Mouse (Mus musculus) heart, adult 11 months (tissue): ENCODE data around the gene Agxt2.

Experiments
- DNase-seq: peaks from one replicate; pipeline ENCODE4 v3.0.0; 2022

The Agxt2 gene

DNA sequence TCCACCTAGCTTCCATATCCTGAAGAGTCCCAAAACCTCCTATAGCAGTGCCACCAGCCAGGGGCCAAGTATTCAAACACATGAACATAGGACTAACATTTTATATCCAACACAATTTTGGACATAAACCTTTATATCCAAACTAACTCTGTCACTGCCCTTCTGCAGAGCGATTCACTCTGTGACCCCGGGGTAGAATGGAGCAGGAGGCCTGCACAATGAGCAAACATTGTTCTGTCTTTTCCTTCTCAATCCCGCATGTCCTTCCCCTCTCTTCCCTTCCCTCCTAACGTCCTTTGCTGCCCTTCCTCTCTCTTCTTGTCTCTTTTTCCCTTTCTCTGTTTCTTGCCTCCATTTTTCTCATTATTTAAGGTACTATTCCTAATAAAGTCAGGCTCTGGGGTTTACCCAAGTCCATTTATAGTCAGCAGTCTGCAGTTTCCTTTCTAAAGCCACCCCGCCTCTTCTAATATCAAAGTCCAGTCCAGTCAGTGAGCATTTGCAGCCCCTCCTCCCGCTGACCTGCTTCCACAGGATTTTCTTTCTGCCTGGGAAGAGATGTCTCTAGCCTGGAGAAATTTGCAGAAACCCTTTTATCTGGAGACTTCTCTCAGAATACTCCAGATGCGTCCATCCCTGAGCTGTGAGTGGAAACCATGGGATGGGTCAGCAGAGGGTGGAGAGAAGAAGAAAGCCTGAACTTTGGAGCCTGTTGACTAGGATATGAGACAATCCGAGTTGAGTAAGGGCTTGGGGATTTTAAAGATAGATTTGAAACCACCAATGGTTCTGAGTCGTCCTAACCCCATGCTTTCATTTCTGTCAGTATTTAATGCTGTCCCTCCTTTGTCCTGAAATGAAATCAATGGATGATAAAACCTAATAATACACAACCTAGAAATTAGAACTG lies at the start of gene Agxt2:
Gene Agxt2 (plus strand): TSS at position 494 of the 910 bp plus-strand sequence.
- no peak for DNase-seq

DNA sequence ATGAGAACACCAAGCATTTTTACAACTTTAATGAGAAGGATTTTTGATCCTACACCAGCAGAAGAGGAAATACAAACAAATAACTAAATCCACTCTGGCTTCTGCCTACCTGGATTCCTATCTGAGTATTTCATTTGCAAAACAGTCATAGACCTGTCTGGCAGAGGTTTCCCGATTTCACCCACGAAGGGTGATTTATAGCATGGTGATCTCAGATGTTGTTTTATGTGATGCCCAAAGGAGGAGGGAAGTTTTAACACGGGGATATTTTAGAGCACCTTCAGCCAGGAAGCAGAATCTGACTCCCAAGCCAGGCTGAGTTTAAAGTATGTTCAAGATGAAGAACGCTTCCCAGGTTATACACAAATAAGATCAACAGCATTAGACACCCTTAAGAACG lies 46.5 kb upstream of the Agxt2 start:
- DNase-seq, result no peak

DNA sequence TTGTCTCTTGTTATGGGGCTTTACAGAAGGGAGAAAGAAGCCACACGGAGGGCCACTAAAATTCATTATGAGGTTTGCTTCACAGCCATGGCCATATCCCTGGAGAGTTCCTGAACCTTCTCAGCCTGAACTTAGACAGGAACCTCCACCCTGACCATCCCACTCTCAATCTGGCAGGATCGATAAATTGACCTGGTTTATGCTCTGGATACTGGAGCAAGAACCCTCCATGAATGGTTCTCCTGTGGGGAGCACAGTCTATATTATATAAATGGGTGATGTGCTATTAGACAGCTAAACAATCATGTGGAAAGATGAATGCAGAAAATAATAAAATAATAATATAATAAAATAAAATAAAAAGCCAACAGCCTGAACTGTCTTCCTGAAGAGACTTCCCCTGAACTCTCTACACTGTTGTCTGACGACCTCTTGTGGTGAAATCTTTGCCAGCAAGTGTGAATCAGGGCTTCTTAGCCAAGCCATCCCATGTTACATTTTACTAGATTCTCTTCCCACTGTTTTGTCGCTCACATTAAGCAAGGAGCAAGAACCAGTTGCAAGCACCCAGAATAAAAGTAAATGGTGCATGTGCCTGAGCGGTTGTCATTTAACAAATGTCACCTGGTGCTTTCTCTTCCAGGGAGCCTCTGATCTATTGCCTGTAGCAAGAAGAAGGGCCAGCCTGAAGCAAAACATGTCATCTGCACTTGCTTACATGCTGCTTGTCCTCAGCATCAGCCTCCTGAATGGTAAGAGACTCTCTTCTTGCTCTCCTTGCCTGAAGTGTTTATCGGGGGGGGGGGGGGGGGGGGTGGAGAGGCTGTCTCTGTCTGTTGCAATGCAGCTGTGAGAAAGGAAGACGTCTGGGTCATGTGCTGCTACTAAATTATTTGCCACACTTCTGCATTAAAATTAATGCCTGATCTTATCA lies 44.5 kb upstream of the Agxt2 start:
- no peak for DNase-seq

DNA sequence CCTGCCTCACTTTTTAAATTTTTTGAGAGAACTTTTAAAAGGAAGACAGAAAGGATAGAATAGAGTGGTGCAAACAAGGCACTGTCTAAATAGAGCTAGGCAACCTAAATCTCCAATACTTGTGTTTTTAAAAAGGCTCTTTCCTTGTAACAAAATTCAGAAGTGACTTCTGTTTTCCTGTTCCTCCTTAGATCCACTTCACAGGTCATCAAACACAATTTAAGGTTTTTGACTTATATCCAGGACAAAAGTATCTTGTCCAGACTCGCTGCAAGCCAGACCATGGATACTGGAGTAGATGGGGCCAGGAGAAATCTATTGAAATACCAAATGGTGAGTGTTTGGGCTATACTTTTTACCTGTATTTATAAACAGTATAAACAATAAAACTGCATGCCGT lies 33.3 kb upstream of the Agxt2 start, which contains the start of gene Gm21973:
Gene Gm21973 (plus strand): TSS at position 301 of the 400 bp plus-strand sequence.
- no peak for DNase-seq

DNA sequence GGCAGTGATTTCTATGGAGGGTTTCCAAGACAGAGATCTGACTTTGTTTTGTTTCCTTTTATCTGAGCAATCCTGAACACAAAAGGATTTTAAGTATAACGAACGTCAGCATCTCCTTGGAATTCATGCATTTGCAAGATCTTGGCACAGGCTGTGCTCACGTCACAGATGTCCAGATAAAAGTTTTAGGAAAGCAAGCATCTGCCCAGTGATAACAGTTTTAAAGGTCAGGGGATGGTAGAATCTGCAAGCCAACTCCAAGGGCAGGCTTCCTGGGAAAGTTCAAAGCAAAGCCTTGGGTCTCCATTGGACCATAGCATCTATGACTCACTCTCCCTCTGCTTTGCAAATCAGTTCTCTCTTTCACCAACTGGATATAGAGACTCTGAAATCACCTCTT lies 27.7 kb upstream of the Agxt2 start:
- no peak for DNase-seq

DNA sequence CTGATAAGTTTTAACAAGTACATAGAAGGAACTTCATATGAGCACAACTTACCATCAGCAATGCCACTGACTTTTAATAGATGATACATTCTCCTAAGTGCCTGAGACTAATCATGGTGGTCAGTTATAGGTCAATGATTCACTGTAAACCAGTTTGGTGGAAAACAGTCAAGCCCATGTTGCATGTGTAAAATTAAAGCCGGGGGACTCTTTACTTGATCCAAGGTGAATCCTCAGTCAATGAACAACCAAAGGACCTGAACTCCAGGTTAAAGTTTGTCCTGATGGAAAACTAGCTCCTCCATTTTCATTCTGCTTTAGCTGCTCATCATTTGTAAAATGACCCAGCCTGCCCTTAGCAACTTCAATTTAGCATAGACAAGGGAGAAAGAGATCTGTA lies 25.8 kb upstream of the Agxt2 start:
- no peak for DNase-seq

DNA sequence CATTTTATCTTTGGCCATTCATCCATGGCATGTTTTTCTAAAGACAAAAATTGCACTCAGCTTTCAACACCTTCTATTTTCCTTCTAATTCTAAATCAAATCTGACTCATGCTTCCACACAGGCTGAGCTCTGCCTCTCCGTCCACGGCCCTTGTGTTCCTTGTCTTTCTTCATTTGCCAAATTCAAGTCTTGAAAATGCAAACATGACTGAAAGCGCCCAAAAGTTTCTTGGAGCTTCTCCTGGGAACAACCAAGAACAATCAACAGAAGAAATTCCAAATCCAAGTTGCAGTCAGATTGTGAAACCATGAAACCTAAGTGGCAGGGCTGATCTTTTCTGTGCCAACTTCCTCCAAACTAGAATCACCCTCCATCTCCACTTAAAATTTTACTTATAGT lies 19.7 kb upstream of the Agxt2 start:
- peak; percentile 88 for DNase-seq

DNA sequence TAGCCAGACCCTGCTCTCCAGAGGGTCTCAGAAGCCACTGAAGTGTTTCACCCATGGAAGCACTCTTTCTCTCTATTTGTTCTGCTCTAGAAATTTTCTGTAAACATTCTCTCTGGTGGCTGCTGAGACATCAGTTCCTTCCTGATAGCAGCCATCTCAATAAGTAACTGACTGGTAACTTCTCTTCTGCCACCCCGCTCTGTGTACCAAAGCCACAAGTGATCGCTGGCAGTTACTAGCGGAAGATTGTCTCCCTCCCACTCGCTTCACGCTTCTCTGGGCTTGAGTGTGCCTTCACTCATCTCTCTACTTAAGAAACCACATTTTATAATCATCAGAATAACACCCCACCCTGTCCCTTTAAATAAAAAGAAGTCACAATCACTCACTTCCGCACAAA lies 11.3 kb upstream of the Agxt2 start:
- no peak for DNase-seq

DNA sequence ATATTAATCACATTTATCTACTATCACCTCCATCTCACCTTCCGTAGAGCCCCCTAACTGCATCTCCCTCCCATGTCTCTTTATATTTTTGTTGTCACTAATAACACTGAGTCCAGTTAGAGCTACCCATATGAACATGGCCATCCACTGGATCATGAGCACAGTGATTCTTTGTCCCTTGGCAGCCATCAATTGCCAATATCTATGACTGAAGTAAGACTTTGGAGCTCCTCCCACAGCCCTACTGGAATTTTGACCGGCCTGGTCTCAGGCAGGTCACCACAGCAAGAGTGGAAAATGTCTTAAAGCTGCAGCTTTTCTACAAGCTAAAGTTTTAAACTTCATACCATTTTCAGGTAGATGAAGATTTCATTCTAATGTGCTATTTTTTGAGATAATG lies 8.0 kb downstream of the Agxt2 start:
- no peak for DNase-seq

DNA sequence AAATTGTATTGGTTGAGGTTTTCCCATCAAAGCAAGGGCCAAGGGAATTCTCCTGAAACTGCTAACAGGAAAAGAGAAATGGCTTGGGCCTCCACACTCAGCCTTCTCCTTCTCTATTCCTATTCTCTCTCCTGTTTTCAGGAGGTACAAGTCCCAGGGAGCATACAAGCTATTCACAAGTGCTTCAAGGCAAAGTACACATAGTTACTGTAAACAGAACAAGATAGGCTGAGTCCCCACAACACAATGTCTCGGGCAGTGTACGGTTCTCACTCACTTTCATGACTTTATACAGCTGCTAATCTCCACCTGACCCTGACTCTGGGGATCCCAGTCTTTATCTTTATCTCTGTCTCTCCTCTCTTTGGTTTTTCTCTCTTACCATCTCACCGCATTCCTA lies 17.1 kb downstream of the Agxt2 start:
- no peak for DNase-seq

DNA sequence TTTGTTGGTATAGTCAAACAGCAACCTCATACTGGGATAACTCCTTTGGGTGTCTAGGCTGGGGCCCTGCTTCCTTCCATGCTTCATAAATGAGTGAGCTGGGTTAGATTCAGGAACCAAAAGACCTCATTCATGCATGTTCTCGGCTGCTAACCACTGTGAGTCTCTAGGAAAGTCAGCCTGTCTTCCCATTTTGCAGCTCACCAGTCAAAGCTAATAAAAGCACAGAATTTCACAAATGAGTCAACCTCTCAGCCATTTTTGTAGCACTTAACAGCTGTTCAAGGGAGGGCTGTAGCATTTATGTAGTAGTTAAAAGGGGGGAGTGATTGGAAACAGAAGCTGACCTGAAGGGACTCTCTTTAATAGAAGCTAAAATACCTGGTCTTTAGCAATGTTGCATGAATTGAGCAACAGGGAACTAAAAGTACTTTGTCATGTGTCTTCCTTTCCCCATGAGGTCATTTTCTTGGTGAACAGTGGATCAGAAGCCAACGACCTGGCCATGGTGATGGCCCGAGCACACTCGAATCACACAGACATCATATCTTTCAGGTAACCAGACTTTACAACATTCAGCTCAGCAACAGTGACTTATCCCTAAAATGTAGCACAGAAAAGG lies 20.1 kb downstream of the Agxt2 start:
- no peak for DNase-seq

DNA sequence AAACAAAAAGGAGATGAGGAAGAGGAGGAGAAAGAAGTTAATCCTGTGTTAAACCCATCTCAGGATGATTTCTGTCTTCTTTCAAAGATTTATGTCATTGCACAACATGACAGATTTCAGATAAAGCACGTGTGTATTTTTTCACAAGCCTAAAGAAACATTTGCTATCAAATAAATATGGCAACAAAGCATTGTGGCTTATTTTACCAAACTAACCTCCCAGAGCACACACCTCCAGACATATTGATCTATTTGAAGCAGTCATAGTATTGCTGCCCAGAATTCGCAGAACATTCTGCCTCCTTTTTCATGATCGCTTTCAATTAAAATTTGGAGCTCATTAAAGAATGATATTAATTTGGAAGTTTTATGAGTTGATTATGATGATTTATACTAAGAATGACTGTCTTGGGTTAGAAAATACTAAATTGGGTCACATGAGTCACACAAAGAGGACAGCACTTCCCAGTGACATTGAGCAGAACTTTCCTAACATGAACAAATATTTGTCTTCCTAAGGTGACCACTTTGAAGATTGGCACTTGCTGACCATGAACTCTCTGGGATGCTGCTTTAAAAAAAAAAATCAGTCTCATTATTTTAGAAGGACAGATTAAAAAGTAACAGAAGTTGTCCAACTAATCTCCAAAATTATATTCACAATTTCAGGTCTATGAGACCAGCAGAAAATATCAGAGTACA lies 21.6 kb downstream of the Agxt2 start:
- no peak for DNase-seq

DNA sequence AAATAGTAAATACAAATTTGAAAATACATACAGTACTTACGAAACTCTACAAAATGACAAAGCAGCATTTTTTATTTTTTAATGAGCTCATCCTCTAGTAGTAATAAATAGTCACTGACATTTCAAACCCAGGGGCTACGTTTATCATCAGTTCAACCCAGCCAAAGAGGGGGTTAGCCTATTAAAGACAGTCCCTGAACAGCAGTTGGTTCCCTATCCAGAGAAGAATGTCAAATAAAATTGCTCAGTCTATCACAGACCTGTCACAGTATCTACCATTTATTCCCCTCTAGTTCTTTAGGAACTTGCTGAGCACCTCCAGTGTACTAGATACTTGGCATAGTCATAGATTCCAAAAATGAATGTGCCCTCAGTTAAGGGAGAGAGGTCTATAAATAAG lies 28.9 kb downstream of the Agxt2 start:
- DNase-seq, result no peak

DNA sequence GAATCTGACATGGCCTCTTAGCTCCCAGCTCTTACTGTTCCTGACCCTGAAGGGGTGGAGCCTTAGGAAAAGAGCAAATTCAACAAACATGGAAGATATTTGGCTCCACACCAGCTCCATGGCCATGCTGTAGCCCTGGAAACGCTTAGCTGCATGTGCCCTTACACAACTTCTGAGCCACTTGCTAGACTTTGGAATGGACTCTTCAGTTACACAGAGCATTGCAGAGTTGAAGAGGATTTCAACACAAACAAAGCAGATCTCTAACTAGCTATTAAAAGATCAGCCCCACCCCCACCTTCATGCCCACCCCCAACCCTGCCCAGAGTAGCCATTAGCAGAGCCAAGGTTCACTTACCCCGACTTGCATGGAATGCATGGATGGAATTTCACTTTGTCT lies 41.5 kb downstream of the Agxt2 start:
- DNase-seq, result no peak

DNA sequence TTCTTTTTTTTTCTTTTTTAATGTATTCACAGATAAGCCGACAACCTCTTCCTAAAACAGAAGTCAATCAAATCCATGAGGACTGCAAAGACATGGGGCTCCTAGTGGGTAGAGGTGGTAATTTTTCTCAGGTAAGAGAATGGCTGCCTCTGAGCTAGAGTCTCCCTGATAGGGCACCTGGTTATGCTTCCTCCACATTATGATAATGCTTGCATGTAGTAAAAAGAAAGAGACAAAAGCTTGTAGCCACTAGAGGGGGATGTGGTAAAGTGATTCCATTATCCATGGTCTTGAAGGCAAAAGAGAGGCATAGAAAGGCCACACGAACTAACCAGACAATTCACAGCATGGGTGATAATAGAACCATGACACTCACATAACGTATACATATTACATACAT lies 42.1 kb downstream of the Agxt2 start:
- no peak for DNase-seq

DNA sequence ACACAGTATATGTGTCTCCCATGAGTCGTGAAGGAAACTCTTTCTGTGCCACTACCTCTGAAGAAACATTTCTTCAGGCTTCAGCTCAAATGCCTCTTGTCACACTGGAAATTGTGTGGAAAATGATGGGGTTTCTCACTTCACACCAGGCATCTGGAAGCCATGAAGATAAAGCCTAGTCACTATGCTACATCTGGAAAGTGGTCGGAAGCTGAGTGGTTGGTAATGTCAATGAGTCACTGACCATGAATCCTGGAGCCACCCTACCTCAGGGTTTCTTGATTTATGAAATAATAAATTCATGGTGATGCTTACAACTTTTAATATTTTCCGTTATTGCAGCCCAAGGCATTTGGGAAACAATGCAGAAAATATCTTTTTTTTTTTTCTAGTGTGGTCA lies 51.5 kb downstream of the Agxt2 start:
- no peak for DNase-seq

DNA sequence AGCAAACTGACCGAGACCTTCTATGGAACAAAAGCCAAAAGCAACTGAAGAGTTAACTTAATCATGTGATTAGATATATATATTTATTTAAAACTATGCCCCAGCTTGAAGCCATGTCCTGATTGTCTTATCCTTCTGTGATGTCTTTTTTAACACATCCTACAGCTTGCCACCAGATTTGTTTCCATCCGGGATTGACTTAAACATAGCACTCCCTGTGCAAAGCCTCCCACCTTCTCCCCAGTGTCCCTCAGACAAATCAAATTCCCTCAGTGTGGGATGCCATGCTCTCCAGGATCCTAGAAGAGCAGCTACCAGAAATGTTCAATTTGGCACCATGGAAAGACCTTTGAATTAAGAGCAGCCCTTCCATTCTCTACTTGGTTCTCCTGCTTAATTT lies 52.5 kb downstream of the Agxt2 start:
- no peak for DNase-seq

DNA sequence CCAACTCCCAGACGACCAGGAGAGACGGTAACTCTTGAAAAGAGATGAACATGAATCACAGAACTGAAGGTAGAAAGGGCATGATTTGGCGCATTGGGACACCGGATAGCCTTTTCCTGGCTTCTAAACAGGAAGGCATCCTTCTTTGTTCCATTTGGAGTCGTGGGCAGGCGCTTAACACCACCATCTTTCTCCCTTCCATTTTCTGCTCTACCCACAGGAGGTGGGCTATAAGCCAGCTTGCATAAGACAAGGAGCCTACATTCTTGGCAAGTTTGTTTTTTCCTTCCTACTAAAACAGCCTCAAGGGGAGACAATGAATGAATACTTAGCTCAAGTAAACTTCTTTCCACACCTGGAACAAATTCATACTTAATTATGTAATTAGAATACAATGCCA lies 55.3 kb downstream of the Agxt2 start:
- DNase-seq, result no peak

DNA sequence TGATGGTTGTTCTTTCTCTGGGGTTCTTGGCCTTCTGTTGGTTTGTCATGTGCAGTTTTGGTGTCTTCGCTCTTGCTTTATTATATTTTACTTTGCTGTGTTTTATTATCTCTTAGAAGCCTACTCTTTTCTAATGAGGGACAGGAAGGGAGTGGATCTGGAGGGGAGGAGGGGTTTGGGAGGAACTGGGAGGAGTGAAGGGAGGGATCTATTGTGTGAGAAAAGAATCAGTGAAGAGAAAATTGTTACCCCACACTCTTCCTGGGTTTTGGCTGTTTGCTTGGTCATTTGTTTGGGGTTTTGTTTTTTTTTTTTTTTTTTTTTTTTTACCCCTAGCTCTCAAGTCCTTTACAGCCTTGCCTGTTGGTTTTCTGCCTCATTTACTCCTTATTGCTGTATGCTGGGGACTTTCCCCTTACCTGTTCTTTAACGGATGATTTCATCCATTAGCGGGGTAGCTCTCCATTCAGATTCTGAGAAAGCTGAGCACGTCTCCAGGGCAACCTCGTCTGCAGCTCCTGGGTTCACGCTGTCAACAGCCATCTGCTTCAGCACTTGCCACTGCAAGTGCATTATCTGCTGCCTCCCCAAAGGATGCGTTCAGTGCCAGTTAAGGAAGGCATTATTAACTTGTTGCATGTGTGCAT lies 62.9 kb downstream of the Agxt2 start:
- no peak for DNase-seq

DNA sequence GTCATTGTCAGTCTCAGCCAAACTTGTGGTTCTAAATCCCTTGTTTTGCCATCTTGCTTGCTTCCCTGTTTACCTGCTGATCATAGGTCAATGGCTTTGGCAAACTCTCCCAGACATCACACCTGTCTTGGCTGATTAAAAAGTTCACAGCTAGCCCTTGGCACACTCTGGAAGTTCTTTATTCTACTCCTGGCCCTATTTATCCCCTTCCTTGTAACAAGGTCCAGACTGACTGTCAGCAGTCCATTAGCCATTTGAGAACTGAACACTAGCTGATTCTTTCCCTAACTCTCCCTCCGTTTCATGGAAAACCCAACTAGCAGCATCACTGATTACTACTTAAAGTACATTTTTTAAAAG lies 63.4 kb downstream of the Agxt2 start:
- no peak for DNase-seq

DNA sequence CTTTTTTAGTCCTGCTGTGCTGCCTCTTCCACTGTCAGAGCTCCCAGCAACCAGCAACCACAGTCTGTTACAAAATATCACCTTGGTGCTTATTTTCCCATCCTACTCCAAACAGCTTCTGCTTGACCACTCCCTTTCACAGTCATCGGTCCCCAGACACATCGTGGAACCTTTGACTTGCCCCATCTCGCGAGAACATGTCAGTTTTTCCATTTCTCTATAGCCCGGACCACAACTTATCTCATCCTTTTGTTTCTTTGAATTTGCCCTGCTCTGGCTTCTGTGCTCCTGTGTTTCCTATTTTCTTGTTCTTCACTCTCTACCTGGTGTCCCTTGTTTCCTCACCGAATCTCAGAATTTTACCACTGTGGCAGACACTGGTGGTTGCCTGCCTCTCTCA lies 67.8 kb downstream of the Agxt2 start:
- DNase-seq, result no peak

DNA sequence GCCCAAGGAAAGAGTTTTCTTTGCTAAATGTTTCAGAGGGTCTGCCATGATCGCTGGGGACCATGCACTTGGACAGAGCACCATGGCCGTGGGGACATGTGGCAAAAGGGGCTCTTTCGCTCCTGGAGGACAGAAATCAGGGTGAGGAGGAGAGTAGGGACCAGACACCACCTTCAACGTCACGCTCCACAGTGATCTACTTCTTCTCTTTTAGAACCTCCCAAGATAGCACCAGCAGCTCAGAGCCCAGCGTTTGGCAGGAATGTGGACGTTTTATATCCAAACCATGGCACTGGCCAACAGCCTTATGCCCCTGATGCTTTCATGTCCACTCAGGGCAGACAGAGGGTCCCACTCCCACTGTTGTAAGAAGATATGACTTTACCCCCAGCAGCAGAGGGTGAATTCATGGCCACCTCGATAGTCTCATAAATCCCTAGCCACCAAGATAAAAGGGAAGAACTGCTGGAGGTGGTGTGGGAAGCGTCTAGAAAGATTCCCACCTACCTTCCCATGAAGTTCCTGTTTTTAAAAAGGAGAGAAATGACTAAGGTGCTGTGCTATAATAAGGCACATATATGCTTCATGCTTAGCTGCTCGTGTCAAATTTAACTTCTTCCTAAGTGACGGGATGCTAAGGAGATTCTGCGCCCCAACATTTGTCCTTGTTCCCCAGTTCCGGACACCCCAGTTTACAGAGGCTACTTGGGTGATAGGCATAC lies 68.4 kb downstream of the Agxt2 start:
- DNase-seq, result no peak
